Mouse (Mus musculus): ENCODE data around the gene Fgfr3. TPM values are rescaled to one million over a fixed set of nuclear protein-coding genes. Genes with fewer than 3 reads are reported as not detected.
A peak's percentile ranks its signal among the peaks of the same experiment; 100 is the strongest.

Fgfr3 gene
- polyA plus RNA-seq, 1 experiment from 2014 or later: 58.5 TPM

DNA sequence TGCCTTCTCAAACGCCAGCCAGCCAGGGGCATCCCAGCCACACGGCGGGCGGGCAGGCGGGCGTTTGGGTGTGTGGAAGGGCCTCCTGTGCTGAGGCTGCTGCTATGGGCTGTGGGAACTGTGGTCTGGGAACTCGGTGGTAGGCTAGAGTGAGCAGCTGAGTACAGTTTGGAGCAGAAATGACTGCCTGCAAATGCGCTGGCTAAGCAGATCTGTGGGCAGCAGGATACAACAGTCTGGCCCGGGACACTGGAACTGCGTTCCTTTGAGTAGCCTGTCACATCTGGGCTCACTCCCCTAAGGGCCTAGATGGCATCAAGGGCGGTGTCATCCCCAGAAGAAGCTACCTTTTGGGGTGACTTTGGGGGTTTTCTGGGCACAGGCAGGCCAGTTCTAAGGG is 19.6 kb upstream of the Fgfr3 start:
- no peak overlapping the region for H3K4me2 ChIP-seq (replicated peaks)
- H3K27ac ChIP-seq: no peak overlapping the region
- peaks cover 19% of the 10 kb centered on the region for H3K27me3 ChIP-seq (replicated peaks)
- no peaks in the 10 kb centered on the region for H3K36me3 ChIP-seq
- no peaks in the 10 kb centered on the region for H3K9me3 ChIP-seq
- H3K4me1 ChIP-seq: peaks cover 70% of the 10 kb centered on the region
- no peak overlapping the region for H3K4me3 ChIP-seq
- 79% methylated on average over 11 of the region's 11 CpGs for WGBS
- no peak overlapping the region for H3K9ac ChIP-seq
- no peak for ATAC-seq (ENCODE audit: low FRiP score, low read depth)

DNA sequence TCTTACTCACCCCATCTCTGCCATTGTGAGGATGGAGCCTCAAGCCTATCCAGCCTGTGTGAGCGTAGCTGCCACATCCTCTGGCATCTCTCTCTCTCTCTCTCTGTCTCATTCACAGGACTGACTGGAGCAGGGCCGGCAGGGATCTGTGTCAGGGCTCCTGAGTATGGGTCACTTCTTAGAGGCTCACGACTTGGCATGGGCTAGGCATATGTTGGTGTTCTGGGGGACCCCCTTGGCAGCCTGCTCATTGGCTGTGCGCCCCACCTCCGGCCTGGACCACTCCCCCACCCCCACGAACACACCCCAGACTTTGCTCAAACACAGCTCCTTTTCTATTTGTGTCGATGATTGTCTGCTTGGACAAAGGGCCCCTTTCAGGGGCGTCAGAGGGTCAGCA is 17.5 kb upstream of the Fgfr3 start:
- Histone ChIP-seq H3K27me3 (replicated peaks) (peaks cover 11% of the 10 kb centered on the region), H3K36me3 (no peaks in the 10 kb centered on the region), H3K9ac (no peak overlapping the region), H3K27ac (peak overlapping the region; percentile 11), H3K9me3 (no peaks in the 10 kb centered on the region), H3K4me1 (peaks cover 53% of the 10 kb centered on the region), H3K4me2 (replicated peaks) (peak overlapping the region; percentile 38; the same call in 1 of the 2 replicates), H3K4me3 (no peak overlapping the region)
- 0 out of 2 replicates have a peak, but pooled peaks have one; percentile 13 for ATAC-seq (ENCODE audit: low FRiP score, low read depth)
- 17% methylated on average over 8 of the region's 8 CpGs for WGBS

DNA sequence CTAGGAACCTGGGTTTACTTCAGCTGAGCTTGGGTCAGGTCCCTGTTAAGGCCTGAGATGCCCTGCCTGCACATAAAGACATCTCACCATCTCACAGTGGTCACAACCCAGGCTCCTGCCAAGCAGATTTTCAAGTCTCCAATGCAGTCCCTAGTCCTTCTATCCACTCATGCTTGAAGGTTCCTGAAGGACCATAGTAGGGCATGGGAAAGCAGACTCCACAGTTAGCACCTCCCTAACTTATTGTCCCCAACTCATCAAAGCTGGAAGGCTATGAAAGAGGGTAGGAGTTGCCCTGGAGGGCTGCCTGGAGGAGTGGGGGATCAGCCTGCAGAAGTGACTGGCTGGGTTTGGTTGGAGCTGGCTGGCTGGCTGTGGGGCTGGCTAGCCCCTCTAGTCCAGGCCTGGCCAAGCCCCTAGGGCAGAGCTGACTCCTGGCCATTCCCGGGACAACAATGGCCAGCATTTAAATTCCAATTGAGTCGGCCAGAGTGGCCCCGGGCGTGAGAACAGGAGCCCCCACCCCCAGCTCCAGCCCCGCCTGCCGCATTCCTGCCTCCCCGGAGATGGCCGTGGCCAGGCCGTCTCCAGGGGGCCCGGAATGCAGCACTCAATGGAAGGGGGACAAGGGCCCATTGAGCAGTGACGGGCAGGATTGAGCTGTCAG is 16.4 kb upstream of the Fgfr3 start:
- no peak overlapping the region for H3K9ac ChIP-seq
- H3K4me1 ChIP-seq: peaks cover 44% of the 10 kb centered on the region
- H3K4me2 ChIP-seq (replicated peaks): peak overlapping the region; percentile 38
- H3K27me3 ChIP-seq (replicated peaks): peaks cover 3% of the 10 kb centered on the region
- H3K36me3 ChIP-seq: no peaks in the 10 kb centered on the region
- H3K9me3 ChIP-seq: no peaks in the 10 kb centered on the region
- 2% methylated on average over 11 of the region's 11 CpGs for WGBS
- H3K27ac ChIP-seq: peak overlapping the region; percentile 11; the same call in 1 of the 2 replicates
- peak; percentile 88 for ATAC-seq (ENCODE audit: low FRiP score, low read depth)
- H3K4me3 ChIP-seq: no peak overlapping the region

DNA sequence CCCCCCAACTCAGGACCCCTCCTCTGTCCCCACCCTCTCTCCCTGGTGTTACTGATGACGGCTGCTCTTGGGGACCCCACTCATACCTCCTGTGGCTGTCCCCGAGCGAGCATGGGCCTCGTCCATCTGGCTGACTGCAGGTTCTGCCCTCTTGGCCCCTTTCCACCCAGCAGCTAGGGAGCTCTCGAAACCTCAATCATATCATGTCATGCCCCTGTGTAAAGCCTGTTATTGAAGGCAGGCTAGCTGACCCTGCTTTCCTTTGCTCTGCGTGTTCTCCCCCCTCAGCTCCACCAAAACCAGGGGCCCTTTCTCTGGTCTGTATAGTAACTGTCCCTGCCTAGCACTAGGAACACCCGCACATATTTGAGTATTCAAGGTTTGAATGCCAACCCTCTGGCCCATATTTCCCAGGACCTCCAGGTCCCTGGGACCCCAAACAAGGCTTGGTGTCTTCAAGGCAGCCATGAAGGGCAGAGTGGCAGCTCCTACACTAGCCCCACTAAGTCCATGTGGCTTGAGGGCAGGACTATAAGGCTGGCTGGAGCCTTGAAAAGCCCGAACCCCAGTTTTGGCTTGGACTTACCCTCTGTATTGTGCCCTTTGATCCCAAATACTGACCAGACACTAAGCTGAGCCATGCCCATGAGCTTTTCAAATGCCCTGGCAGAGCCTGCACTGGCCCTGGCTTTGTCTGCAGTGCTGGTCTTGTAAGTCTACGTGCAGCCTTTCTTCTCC is 15.7 kb upstream of the Fgfr3 start:
- H3K27ac ChIP-seq: peak overlapping the region; percentile 37; the same call in 1 of the 2 replicates
- peaks cover 37% of the 10 kb centered on the region for H3K4me1 ChIP-seq
- ATAC-seq (ENCODE audit: low FRiP score, low read depth): peak; percentile 27; the same call in 1 of the 2 replicates
- H3K9ac ChIP-seq: no peak overlapping the region
- no peaks in the 10 kb centered on the region for H3K9me3 ChIP-seq
- no peaks in the 10 kb centered on the region; the same call in none of the 2 replicates for H3K27me3 ChIP-seq (replicated peaks)
- no peak overlapping the region for H3K4me3 ChIP-seq
- no peaks in the 10 kb centered on the region for H3K36me3 ChIP-seq
- peak overlapping the region; percentile 38 for H3K4me2 ChIP-seq (replicated peaks)
- 14% methylated on average over 9 of the region's 9 CpGs for WGBS

DNA sequence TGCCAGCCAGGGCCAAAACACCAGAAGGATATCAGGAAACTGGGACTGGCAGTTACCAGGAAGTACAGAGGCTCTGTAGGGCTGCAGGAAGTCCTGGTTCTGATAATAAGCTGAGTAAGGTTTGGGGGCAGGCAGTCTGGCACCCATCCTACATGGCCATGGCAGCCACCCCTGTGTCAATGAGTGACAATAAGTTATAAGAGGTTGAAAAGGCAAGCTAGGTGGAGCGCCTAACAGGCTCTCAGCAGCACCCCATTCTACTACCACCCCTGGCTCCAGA is 15.2 kb upstream of the Fgfr3 start:
- WGBS: 81% methylated on average over 1 of the region's 1 CpGs
- ATAC-seq (ENCODE audit: low FRiP score, low read depth): no peak
- no peak overlapping the region for H3K4me3 ChIP-seq
- H3K36me3 ChIP-seq: no peaks in the 10 kb centered on the region
- no peaks in the 10 kb centered on the region for H3K9me3 ChIP-seq
- 0 out of 2 replicates have a peak overlapping the region, but pooled peaks have one; percentile 38 for H3K4me2 ChIP-seq (replicated peaks)
- peak overlapping the region; percentile 37; the same call in 1 of the 2 replicates for H3K27ac ChIP-seq
- no peaks in the 10 kb centered on the region; the same call in none of the 2 replicates for H3K27me3 ChIP-seq (replicated peaks)
- H3K9ac ChIP-seq: no peak overlapping the region
- H3K4me1 ChIP-seq: peaks cover 36% of the 10 kb centered on the region

DNA sequence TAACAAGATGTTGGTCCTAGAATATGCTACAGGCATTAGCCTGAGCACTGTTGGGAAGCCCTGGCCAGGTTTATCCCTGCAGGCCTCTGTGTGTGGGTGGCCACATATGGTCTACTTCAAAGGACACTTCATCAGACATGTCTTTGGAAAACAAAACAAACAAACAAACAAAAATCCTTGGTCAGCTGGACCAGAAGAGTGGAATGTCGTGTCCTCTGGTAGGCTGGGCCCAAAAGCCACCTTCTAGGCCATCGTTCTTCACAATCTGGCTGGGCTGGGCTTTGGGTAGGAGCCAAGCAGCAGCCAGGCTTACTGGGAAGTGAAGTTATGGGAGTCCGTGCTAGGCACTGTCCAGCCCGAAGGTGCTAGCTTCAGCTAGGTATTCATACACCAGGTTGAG is 14.3 kb upstream of the Fgfr3 start:
- WGBS: 79% methylated on average over 4 of the region's 4 CpGs
- no peaks in the 10 kb centered on the region; the same call in 1 of the 2 replicates for H3K27me3 ChIP-seq (replicated peaks)
- no peaks in the 10 kb centered on the region for H3K9me3 ChIP-seq
- no peaks in the 10 kb centered on the region for H3K36me3 ChIP-seq
- H3K4me3 ChIP-seq: no peak overlapping the region
- no peak for ATAC-seq (ENCODE audit: low FRiP score, low read depth)
- H3K27ac ChIP-seq: no peak overlapping the region
- no peak overlapping the region for H3K4me2 ChIP-seq (replicated peaks)
- peaks cover 36% of the 10 kb centered on the region for H3K4me1 ChIP-seq
- H3K9ac ChIP-seq: no peak overlapping the region

DNA sequence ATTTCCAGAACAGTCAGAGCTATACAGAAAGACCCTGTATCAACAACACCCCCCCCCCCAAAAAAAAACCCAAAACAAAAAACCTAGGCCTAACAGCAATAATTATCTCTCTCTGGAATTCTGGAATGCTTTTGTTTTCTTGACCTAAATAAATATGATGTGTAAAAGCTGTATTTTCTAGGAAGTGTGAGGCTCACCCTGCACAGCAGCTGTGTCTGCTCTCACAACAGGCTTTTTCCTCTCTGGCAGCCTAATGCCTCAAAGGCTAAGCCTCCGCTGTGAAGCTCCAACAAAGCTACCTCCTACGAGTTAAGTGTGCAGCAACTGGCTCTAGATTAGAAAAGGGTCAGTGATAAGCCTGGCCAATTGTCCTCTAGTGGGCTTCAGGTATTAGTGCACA is 12.4 kb upstream of the Fgfr3 start:
- no peaks in the 10 kb centered on the region for H3K9me3 ChIP-seq
- no peaks in the 10 kb centered on the region for H3K36me3 ChIP-seq
- ATAC-seq (ENCODE audit: low FRiP score, low read depth): no peak
- 67% methylated on average over 2 of the region's 2 CpGs for WGBS
- H3K4me2 ChIP-seq (replicated peaks): no peak overlapping the region
- H3K27ac ChIP-seq: no peak overlapping the region
- no peak overlapping the region for H3K9ac ChIP-seq
- no peaks in the 10 kb centered on the region for H3K27me3 ChIP-seq (replicated peaks)
- H3K4me1 ChIP-seq: peaks cover 31% of the 10 kb centered on the region
- H3K4me3 ChIP-seq: no peak overlapping the region

DNA sequence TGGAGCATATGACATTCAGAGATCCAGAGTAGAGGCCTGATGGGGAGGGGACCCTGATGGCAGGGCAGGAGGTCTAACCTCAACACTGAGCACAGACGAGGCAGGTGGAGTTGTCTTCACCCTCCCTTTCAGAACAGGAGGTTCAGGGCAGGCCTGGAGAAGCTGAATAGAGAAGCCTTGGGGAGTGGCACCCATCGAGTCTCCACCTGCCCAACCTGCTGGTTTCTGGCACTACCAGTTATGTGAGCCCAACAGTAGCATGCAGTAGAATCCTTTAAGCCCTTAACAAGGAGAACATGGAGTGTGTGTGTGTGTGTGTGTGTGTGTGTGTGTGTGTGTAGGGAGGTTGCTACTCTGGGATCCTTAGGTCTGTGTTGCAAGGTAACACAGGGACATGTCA is 8.9 kb upstream of the Fgfr3 start:
- H3K27ac ChIP-seq: no peak overlapping the region
- H3K4me1 ChIP-seq: 0 out of 2 replicates have a peak, but pooled peaks cover under 1% of the 10 kb centered on the region
- no peak overlapping the region for H3K4me2 ChIP-seq (replicated peaks)
- 78% methylated on average over 2 of the region's 2 CpGs for WGBS
- no peak for ATAC-seq (ENCODE audit: low FRiP score, low read depth)
- H3K36me3 ChIP-seq: no peaks in the 10 kb centered on the region
- H3K4me3 ChIP-seq: no peak overlapping the region
- H3K9me3 ChIP-seq: no peaks in the 10 kb centered on the region
- H3K27me3 ChIP-seq (replicated peaks): no peaks in the 10 kb centered on the region
- H3K9ac ChIP-seq: no peak overlapping the region

DNA sequence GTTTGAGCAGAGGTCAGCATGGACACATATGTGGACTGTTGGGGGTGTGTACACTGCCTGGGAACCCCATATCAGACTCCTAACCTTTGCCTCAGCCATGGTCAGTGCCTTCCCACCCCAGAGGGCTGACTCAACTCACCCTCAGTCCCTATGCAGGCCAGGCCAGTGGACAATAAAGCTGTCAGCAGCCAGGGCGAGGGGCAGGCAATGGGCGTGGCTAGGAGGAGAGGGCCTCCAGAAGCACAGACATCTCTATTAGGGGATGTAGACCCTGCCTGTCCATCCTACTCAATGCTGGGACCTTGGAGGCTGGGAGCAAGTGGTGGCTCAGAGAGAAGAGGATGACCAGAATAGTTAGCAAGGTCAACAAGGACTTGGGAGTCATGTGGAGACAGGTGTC is 6.3 kb upstream of the Fgfr3 start:
- Histone ChIP-seq H3K9me3 (no peaks in the 10 kb centered on the region), H3K4me3 (no peak overlapping the region), H3K4me2 (replicated peaks) (no peak overlapping the region), H3K36me3 (no peaks in the 10 kb centered on the region), H3K9ac (no peak overlapping the region), H3K27me3 (replicated peaks) (no peaks in the 10 kb centered on the region), H3K27ac (no peak overlapping the region), H3K4me1 (peaks cover 4% of the 10 kb centered on the region; the same call in 1 of the 2 replicates)
- WGBS: 24% methylated on average over 2 of the region's 2 CpGs
- ATAC-seq (ENCODE audit: low FRiP score, low read depth): no peak

DNA sequence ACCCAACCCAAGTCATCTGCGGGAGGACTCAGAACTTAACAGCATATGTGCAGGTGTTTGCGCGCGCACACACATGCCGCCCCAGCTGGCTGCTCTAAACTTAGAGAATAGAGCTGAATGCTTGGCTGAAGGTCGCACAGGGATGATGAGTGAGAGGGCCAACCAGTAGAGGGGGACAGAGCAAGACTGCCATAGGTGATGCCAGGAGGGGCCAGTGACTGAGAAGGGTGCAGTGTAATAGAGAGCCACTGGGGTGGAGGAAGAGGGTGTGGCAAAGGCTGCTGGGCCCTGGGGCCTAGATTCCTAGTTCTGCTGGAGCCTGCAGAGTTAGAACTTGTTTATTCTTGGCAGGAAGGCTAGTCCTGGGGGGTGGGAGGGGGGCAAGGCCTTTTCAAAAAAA is 5.0 kb upstream of the Fgfr3 start:
- WGBS: 80% methylated on average over 6 of the region's 6 CpGs

DNA sequence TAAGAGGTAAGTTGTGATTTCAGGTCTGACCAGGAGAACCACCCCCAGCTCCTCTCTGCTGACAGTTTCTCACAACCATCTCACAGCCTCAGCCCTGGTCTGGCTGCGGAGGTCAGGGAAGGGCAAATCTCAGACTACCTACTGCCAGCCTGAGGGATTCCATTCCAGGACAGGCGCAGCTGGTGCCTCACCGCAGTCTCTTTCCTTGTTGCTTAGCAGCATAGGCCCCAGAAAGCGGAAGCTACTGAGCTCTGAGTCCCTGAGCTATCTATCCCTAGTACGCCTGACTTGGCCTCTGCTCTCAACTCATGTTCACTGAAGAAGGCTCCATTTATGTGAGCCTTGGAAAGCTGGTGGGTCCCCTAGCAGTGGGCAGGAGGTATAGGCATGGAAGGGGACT is 3.0 kb upstream of the Fgfr3 start:
- Histone ChIP-seq H3K4me3 (no peak overlapping the region), H3K27ac (no peak overlapping the region), H3K9me3 (no peaks in the 10 kb centered on the region), H3K4me1 (peaks cover 23% of the 10 kb centered on the region), H3K9ac (no peak overlapping the region), H3K27me3 (replicated peaks) (no peaks in the 10 kb centered on the region), H3K36me3 (no peaks in the 10 kb centered on the region), H3K4me2 (replicated peaks) (no peak overlapping the region)
- no peak for ATAC-seq (ENCODE audit: low FRiP score, low read depth)
- 62% methylated on average over 5 of the region's 5 CpGs for WGBS

More for the DNA sequence above, 5.0 kb upstream of the Fgfr3 start:
- Histone ChIP-seq H3K27ac (no peak overlapping the region), H3K4me3 (no peak overlapping the region), H3K36me3 (no peaks in the 10 kb centered on the region), H3K27me3 (replicated peaks) (no peaks in the 10 kb centered on the region), H3K4me2 (replicated peaks) (no peak overlapping the region), H3K4me1 (peaks cover 16% of the 10 kb centered on the region), H3K9me3 (no peaks in the 10 kb centered on the region), H3K9ac (no peak overlapping the region)
- ATAC-seq (ENCODE audit: low FRiP score, low read depth): no peak

DNA sequence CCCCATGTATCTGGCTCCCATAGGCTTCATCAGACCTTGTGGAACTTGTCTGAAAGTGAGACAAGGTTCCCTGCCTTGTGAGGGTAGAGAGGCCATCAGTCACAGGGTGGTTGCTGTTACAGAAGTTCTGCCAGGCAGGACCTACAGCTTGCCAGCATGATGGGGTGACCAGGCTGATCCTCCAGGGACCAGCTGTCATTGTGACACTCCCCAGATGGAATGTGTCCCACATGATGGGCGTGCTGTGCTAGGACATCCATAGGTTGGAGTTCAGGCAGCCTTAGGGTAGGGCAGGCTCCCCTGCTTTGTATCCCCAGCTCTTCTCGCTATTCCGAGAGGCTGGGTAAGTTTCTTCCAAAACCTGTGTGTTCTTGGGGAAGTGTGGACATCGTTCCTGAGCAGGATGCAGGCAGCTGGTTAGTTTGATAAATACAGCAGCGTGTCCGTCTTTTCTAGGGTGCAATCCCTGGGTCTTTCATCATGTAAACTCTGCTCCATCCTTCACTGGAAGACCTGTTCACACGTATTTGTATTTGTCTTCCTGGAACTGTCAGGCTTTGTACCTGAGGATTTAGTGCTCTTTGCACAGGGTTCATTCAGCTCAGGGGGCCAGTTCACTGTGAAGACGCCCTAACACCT is 503 bp upstream of the Fgfr3 start:
- peak overlapping the region; percentile 78 for H3K4me3 ChIP-seq
- no peak for ATAC-seq (ENCODE audit: low FRiP score, low read depth)
- peak overlapping the region; percentile 96 for H3K4me2 ChIP-seq (replicated peaks)
- no peaks in the 10 kb centered on the region for H3K9me3 ChIP-seq
- peak overlapping the region; percentile 81; the same call in 1 of the 2 replicates for H3K9ac ChIP-seq
- WGBS: 8% methylated on average over 8 of the region's 8 CpGs
- 0 out of 2 replicates have a peak, but pooled peaks cover 9% of the 10 kb centered on the region for H3K27me3 ChIP-seq (replicated peaks)
- no peaks in the 10 kb centered on the region for H3K36me3 ChIP-seq
- H3K27ac ChIP-seq: no peak overlapping the region; the same call in 1 of the 2 replicates
- H3K4me1 ChIP-seq: peaks cover 46% of the 10 kb centered on the region

Data from neural tube, embryonic 12.5 days (tissue).